Mouse (Mus musculus): ENCODE measurements around the gene Nyap2. TPM values are rescaled to one million over a fixed set of nuclear protein-coding genes. Genes with fewer than 3 reads are reported as not detected.

The Nyap2 gene
- total RNA-seq (2021): 1 to 10 TPM; 2.5 to 3.8 TPM
- long read RNA-seq, experiment 1: 0 reads
- long read RNA-seq, experiment 2: 0 reads

DNA sequence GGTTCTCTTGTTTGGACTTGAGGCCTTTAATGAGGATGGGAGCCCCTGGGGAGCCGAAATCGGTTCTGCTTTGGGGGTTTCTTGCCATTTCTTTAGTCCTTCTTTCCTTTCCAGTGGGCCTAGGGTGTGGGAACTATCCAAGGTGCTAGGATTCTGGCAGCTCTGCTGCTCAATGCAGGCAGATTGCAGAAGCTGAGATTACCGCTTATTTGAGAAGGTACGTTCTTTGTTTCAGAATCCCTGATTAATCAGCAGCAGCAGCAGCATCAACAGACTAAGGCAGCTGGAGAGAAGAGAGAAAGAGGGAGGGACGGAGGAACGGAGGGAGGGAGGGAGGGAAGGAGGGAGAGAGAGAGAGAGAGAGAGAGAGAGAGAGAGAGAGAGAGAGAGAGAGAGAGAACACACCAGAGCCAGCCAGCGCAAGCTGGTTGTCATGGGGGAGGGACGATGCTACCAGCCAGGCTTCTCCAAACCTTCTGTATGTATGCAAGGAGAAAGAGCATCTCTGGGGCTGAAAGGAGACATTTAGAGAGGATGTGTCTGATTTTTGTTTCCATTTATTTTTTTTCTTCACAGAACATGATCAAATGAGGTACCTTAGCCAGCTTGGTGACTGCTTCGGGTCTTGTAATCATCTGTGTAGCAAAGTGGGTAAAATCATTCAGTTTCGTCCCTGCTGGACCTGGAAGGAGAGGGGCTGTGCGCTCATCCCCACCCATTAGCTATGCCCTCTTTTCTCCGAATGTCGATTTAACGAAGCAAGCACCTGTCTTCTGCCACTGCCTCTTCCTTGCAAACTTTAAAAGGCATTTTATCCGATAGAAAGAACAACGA, at the start of gene Nyap2:
Nyap2 (plus strand) TSS at position 120 of the 834 bp plus-strand sequence.
- peak; percentile 21 for DNase-seq

DNA sequence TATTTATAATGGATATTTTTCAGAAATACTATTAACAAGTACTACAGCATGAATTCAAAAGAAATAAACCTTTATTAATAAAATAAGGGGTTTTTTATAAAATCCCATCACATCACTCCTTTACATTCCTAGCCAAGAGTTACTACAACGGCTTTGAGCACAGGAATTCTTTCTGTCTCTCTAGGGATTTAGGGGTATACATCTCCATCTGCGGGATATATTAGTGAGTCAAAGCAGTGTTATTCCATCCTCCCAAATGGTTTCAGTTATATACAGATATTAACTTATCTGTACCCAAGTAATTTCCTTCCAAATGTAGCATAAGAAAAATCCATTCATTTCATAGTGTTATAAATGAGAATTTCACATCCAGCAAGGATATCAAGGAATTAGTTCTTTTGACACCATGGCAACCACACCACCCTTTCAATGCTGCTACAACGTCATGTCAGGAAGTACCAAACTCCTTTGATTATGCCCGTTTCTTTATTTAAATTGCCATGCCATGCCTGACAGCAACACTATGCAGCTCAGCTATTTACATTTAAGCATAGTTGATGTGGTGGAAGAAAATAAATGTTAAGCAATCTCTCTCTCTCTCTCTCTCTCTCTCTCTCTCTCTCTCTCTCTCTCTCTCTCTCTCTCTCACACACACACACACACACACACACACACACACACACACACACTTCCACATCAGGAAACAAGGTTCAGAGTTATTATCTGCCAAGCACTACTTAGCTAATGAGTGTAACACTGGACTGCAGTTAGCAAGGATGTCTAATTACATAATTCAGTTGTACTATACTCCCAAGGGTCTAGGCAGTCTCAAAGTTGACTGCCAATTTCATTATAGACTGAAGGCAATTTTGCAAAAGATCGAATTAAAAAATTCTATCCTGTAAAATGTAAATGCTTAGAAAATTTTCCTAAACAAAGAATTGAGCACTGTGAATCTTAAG, 33.6 kb upstream of the Nyap2 start:
- DNase-seq: no peak

DNA sequence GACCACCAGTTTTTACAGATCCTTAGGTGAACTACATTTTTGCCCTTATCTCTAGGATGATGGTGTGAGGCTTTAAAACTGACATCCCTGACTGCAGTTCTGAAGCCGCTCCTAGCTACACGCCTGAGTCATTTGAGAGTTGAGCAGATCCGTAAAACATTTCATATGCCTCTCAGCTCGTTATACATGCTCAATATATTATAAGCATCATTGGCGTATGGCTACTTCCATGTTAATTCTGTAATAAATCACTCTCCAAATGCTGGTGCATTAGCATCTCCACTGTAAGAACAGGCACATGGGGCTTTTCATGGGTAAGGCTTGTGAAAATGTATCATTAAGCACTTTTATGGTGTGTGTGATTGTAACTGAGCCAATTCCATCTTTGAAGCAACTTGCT, 18.4 kb upstream of the Nyap2 start:
- no peak for DNase-seq

DNA sequence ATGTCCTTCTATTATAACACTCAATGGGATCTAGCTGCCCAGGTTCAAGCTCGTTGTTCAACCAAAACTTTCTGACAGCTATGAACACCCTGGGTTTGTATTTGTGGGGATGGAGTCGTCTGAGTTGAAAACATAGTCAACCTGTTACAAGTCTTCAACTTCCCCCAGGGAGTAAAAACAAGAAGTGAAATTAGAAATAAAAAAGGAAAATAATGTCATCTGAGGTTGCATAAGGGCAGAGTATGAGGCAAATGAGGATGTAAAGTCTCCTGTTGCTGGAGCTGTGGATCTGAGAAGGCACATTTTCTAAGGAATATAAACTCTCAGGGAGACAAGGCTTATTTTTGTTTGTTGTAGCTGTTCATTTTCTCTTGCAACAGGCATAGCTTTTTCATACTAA, 17.9 kb upstream of the Nyap2 start:
- DNase-seq: no peak

DNA sequence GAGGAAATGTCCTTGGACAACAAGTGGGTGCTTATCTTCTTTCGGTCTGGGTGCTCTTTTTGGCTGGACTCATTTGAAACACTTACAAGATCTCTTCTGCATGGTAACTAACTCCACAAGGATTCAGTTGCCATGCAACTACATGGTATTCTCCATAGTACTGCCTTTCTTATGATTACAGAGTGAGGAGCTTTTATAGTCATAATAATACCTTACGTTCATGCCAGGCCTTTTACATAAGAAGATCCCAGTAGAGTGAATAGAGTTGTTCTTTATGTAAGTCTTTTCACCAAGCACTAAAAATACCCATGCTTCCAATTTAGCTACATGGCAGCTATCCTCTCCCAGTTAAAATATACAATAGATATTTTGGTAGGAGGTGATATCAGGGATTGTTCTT, 13.9 kb upstream of the Nyap2 start:
- DNase-seq: no peak

DNA sequence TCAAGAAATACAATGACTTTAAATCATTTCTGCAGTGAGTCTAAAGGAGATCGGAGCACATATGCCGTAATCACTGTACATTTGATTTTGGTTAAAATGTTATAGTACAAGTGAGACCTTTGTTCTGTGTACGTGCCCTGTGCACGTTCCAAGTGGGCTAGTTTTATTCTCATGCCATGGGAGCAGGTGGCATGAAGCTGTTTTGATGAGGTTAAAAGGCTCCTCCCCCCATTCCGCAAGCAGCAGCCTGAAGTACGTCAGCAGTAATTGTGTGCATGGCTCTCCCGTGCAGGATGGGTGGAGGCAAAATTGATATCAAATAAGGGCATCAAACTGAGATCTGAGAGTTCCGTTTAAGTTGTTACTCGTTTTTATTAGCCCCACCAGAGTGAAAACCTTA, 491 bp upstream of the Nyap2 start:
- DNase-seq: no peak

DNA sequence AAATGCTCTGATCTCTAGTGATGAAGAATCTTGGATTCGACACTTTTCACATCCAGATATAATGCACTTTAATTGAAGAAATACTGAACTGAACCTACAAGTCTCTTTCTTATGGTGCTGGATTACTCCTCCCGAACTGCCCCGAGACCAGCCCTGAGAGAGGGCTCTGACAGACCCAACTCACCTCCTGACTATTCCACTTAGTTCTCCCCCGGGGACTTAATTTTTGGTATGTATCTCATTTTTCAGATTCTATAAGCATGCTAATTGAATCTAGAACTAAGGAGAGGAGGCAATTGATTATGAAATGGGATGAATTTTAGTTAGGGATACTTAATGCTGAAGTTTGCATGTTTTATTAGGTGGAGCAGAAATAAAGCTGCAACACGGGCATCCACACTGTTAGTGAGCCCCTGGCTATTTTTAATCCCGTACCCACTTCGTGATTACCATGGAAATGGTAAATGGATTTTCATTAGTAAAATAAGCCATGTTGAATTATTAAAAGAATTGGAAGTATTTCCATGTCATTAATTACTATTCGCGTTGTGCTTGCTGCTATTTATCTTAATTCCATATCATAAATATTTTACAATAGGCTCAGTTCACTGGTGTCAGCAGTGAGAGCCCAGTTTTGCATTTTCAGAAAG, 1.0 kb downstream of the Nyap2 start:
- DNase-seq: no peak

DNA sequence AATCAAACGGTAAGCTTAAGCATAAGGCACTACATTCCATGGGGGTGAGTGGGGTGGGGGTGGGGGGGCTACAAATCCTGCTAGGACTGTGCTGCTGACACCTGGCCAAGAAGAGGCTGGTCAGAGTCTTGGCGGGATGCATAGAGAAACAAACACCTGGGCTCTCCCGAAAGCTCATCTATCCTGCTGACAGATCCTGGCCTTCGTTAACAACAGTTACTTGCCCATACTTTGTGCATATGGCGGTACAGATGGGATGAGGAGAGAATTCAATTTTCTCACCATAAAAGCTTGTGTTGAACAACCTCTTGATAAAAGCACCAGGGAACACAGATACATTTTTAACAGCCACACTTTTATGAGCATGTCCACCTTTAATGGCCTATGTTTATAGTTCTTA, 10.7 kb downstream of the Nyap2 start:
- DNase-seq: no peak

DNA sequence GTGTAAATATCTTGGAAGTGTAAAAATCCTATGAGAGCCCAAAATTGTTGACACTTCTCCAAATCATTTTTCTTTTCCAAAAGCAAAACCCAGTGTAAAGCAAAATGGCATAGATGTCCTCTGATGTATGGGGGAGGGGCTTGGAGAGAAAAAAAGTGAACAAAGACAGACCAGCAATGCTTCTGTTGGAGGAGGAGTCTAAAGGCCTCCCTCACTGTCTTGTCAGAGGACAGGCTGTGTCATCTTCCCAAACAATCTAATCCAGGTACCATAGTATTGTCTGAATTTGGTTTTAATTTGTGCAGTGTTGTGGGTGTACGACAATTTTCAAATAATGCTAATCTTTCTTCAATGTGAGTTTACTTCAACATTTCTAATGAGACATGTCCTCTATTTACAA, 13.7 kb downstream of the Nyap2 start:
- no peak for DNase-seq

DNA sequence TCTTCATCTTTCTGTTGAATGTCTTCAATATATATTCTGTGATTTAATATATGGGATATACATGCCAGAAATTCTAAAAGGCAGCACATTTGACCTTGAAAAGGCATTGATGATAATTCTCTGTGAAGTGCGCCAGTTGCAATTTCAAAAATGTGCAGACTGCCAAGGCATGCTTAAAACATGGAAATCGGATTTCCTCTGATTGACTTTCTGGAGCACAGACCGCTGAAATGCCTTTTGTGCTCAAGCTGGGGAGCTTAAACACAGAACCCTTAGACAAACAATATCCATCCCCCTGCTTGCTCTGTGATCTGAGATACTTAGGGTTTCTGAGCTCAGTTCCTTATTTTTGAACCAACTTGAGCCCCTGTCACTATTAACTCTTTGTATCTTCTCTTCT, 14.2 kb downstream of the Nyap2 start:
- no peak for DNase-seq

DNA sequence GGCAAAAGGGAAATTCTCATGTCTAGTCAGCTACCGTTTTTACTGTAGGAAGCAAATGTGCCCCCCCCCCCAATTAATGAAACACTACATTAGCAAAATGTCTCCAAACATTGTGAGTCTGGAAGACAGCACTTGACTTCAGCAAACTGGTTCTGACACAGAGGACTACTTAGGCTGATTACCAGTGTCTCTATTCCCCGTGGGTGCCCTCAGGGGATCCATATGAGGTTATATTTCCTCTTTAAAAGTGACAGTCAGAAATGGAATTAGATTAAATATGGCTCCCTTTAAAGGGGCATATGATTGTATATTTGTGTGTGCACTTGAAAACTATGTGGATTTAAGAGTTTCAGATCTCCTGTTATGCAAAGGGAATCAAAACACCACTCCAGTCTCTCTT, 15.3 kb downstream of the Nyap2 start:
- DNase-seq: no peak

DNA sequence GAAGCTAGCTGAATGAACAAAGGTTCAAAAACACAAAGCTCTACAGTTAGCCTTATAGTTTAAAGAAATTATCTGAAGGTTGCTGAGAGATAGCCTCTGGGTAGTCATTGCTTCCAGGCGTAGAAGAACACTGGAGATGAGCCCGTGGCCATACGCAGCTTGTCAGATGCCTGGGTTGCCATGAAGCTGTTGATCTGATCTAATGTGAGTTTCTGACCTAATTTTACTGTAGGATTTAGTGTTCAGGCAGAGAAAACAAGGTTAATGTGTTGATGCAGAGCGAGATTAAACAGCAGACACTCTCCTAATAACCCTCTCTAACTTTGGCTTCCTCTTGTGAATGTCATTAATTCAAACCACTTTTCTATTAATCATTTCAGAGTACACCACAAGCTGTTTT, 16.1 kb downstream of the Nyap2 start:
- no peak for DNase-seq

DNA sequence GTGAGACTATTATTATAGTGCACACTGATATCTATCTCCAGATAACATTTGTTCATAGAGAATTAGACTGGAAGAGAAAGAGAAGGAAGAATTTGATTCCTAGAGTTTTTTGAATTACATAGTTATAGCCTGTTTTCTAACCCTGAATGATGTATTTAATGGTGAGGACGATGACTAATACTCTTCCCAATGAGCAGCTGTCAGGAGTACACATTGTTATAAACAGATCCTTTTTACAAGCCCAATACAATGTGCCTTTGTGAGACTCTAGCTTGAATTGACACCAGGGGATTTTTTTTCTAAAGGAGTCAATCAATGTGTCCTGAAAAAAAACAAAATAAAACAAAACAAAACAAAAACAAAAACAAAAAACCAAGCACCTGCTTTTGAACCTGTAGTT, 22.2 kb downstream of the Nyap2 start:
- no peak for DNase-seq

DNA sequence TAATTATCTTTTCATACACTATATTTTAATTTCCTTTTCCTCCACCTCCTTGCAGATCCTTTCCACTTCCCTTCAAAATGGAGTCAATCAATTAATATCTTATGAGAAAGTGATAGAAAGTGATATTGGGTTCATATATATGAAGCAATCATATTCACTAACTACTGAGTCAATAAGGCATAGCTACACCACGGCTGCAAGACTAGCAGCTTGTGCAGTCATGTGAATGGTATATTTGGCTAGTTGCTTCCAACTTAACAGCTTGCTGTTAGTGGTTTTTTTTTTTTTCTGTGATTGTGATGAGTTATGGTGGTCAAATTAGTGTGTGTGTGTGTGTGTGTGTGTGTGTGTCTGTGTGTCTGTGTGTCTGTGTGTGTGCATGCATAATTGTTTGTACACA, 25.0 kb downstream of the Nyap2 start:
- DNase-seq: no peak

DNA sequence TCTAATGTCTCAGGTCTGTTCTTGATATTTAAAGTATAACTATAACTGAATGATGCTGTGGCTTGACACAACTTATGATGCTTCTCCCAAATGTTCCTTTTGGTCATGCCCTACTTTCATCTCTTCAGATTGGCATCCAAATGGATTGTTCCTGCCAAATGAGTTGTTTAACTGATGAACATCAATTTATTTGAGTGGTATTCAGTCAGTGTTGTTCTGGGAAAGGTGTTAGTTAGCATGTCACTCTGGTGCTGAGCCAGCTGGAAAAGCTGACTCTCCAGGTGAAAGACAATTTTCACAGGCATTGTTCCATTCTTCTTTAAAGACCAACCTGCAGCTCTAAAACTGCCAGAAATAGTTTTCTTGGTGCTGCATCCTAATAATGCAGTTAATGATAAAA, 43.0 kb downstream of the Nyap2 start:
- DNase-seq: no peak

DNA sequence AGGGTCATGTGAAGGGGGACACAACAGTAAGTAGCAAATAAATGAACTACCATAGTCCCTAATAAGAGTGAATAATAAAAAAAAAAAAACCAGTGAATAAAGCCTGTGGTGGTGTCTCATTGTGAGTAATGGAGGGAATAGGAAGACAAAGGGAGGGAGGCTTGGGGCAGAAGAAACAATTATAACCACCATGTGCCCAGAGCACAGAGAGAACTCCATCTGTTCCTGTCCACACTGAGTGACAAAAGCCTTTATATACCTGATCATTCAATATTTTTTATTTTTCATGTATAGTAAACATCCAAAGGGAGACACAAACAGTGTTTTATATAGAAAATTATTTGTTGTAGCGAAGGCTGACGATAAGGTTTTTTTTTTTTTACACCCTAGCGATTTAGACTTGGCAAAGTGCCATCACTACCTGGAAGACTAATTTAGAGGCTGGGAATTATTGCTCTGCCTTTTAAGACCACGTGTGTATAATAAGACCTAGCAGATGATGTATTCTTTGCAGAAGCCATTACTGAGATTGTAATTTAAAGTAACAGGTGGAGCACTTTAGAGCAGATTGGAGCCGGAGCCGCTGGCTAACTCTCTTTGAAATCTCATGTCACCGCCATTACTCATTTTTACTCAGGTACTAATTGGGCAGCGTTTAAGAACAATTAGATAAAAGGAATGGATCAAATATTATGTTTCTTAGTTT, 55.4 kb downstream of the Nyap2 start:
- DNase-seq: no peak

DNA sequence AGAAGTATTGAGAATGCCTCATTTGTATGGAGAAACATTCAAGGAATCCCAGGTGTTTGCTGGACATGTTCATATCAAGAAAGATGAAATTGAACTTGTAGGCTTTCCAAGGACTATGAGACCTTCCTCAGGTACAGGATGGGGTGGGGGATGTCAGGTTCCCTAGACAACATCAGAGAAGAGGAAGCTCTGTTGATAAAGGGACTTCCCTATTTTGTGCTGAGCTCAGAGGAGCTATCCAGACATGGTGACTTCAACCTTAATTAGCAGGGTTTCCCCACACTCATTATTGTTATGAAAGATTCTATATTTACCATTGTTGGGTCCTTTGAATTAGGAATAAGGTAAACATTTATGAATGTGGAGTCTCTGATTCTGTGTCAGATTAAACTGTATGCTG, 67.1 kb downstream of the Nyap2 start:
- DNase-seq: no peak

DNA sequence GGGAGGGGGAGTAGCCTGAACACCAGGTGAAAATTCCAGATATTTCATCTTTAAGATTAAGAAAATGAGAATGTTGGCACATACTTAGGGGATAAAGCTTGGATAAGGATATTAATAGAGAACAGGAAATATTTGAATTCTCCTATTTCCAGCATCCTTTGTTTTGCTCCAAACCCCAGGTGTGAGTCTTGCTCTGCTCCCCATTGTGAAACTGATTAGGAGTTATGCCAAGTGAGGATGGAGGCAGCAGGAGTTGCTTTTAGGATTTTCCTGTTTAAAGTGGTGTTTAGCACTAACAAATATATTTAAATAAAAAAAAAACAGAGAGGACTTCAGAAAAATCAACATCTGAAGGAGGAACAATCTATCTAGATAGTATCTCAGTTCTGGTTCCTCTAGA, 68.8 kb downstream of the Nyap2 start:
- DNase-seq: no peak

DNA sequence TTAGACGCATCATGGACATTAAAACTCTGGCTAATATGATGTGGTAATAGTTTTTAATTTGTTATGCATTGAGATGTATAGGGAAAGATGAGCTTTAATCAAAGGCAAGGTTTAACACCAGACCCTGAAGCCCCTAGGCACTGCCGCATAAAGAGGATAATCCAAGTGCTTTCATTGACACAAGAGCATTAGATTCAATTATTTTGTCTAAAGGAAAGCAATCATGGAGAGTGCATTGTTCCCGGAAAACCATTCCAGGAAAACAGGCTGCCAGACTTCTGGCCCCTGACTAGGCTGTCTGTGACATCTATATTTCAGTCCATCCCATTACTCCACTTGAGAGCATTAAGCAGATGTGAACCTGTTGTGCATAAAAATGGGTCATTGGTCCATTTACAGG, 92.5 kb downstream of the Nyap2 start:
- DNase-seq: no peak

DNA sequence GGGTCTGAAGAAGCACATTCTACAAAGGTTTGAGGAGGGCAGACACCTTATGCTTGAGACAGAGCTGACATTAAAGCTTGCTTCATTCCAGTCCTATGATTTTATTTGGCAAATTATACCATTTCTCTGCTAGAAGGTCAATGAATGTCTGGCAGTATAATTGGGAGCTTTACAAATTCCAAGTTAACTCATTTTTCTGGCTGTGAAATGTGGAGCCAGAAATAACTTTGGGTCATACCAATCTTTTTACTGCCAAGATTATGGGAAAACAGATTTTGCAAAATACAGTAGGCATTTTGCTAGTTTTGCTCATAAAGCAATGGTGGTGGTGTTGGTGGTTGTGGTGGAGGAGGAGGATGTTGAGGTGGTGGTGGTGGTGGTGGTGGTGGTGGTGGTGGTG, 96.0 kb downstream of the Nyap2 start:
- DNase-seq: peak; percentile 1

DNA sequence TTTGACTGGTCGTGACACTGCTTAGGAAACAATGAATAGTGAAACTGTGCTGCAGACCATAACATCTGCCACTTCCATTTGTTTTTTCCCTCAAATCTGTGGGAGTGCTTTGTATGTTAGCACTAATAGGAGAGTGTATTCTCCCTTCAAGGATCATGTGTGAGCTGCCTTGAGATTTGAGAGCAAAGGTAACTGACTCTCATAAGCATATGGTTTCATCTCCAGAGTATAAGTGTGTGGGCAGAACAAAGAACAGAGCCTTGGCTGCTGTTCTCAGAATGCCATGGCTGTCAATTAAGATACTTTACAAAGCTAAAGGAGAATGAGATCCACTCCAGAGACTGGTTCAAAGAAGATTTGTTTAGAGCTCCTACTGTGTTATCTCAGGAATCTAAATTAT, 96.6 kb downstream of the Nyap2 start:
- no peak for DNase-seq

DNA sequence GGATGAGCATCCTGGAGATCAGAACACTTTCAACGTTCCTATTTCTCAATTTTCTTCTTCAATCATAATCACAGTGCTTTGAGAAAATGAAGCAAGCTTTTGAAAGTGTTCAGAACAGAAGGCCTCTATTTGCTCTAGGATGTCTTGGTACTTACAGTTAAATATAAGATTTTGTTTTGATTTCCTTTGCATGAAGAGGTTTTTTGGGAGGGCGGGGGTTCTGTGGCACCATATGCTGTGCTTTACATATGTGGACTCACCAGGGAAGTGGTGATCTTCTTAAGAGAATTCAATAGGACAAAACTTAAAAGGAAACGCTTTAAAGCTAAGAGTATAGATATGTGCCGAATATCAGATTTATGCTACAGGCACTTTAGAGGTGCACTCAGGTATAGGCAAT, 103.0 kb downstream of the Nyap2 start:
- DNase-seq: no peak

Data from adrenal gland, postnatal 10 days (tissue).